Mouse (Mus musculus) forebrain, embryonic 12.5 days (tissue): Measurements from ENCODE around the gene Otulin. TPM values are rescaled to one million over a fixed set of nuclear protein-coding genes. Genes with fewer than 3 reads are reported as not detected.

Source experiments
- ATAC-seq: fragments of 200-750 bp; cut with Nextera tagmentation; 2 replicates; pipeline ENCODE4 v1.8.0; 2017; ENCODE audit warnings: moderate TSS enrichment; ENCODE audit not compliant: low FRiP score
- H3K27ac ChIP-seq: fragments of 300-500 bp; sonication (generic); 2 replicates; pipeline ENCODE4 v1.5.1; 2016; ENCODE audit warnings: mild to moderate bottlenecking
- H3K27me3 ChIP-seq: fragments of 300-500 bp; sonication (generic); 2 replicates; pipeline ENCODE4 v1.6.1; 2016; ENCODE audit warnings: mild to moderate bottlenecking
- H3K36me3 ChIP-seq: fragments of 300-500 bp; sonication (generic); replicated peaks from 2 replicates; pipeline ENCODE4 v1.6.1; 2016; ENCODE audit warnings: mild to moderate bottlenecking
- H3K4me1 ChIP-seq: fragments of 300-500 bp; sonication (generic); 2 replicates; pipeline ENCODE4 v1.6.1; 2016
- H3K4me2 ChIP-seq: fragments of 300-500 bp; sonication (generic); 2 replicates; pipeline ENCODE4 v1.6.1; 2016; ENCODE audit warnings: mild to moderate bottlenecking, moderate library complexity
- H3K4me3 ChIP-seq: fragments of 300-500 bp; sonication (generic); replicated peaks from 2 replicates; pipeline ENCODE4 v1.5.1; 2016; ENCODE audit warnings: mild to moderate bottlenecking
- H3K9ac ChIP-seq: fragments of 300-500 bp; sonication (generic); 2 replicates; pipeline ENCODE4 v1.6.1; 2016; ENCODE audit warnings: mild to moderate bottlenecking
- H3K9me3 ChIP-seq: fragments of 300-500 bp; sonication (generic); 2 replicates; pipeline ENCODE4 v1.6.1; 2016
- WGBS: fragments of 180-500 bp; shearing (Covaris S2); methylation state at CpG from one replicate; pipeline ENCODE4 v1.1.7; 2016; 5-methylcytosine and 5-hydroxymethylcytosine counted together
- polyA plus RNA-seq: library from polyadenylated mRNA; unstranded; fragments of >200 nt; fragmentation: Nextera tagmentation; extraction: Ambion mirVana; gene quantifications from 2 replicates; pipeline ENCODE4 v1.2.1, GENCODE M21; 2016

The Otulin gene
- 32.5 and 32.7 TPM in 2 replicates for polyA plus RNA-seq

GRCm38 (mm10) chr15:27630601-27631383, at the start of gene Otulin:
Gene Otulin (minus strand): TSS chr15:27630693.
- peak within 1 kb of the TSS; percentile 78 for H3K9ac ChIP-seq
- H3K9me3 ChIP-seq, result no peaks in the 10 kb centered on the region
- 6% methylated on average over 56 of the region's 56 CpGs for WGBS
- peak within 1 kb of the TSS; percentile 85 for H3K4me2 ChIP-seq
- H3K27ac ChIP-seq, result peak within 1 kb of the TSS; percentile 63; the same call in 1 of the 2 replicates
- H3K36me3 ChIP-seq, result peaks cover 7% of the 10 kb centered on the region
- H3K4me3 ChIP-seq, result peak within 1 kb of the TSS; percentile 73
- H3K27me3 ChIP-seq, result no peaks in the 10 kb centered on the region
- H3K4me1 ChIP-seq, result peaks cover 31% of the 10 kb centered on the region
- ATAC-seq, result peak; percentile 99

GRCm38 (mm10) chr15:27678511-27678910, 48.0 kb upstream of the Otulin start:
- Histone ChIP-seq H3K4me3 (no peak overlapping the region), H3K4me2 (no peak overlapping the region), H3K4me1 (peaks cover 20% of the 10 kb centered on the region), H3K36me3 (no peaks in the 10 kb centered on the region), H3K9ac (no peak overlapping the region), H3K27ac (no peak overlapping the region), H3K9me3 (no peaks in the 10 kb centered on the region), H3K27me3 (peaks cover 16% of the 10 kb centered on the region)
- no peak for ATAC-seq
- WGBS, result 82% methylated on average over 9 of the region's 9 CpGs

DNA sequence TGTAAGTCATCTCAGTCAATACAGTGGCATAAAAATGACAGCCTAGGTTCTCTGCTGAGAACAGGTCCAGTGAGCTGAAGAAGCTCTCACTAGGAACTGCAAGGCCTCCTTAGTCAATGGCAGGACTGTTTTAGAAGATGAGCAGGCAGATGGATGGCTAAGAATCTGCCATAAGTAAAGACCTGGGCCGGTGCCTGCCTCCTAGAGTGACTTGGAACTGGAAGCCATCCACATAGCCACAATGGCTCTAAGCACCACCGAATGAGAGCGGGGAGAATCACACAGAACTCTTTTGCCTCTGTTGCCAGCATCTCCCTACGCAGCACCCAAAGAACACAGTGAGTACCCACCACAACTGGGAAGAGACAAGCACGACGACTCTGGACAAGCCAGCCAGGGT, 47.3 kb upstream of the Otulin start:
- Histone ChIP-seq H3K9me3 (no peaks in the 10 kb centered on the region), H3K4me3 (no peak overlapping the region), H3K27ac (no peak overlapping the region), H3K27me3 (peaks cover 13% of the 10 kb centered on the region), H3K36me3 (no peaks in the 10 kb centered on the region), H3K4me2 (no peak overlapping the region), H3K4me1 (peaks cover 20% of the 10 kb centered on the region), H3K9ac (no peak overlapping the region)
- 89% methylated on average over 6 of the region's 6 CpGs for WGBS
- ATAC-seq, result no peak

DNA sequence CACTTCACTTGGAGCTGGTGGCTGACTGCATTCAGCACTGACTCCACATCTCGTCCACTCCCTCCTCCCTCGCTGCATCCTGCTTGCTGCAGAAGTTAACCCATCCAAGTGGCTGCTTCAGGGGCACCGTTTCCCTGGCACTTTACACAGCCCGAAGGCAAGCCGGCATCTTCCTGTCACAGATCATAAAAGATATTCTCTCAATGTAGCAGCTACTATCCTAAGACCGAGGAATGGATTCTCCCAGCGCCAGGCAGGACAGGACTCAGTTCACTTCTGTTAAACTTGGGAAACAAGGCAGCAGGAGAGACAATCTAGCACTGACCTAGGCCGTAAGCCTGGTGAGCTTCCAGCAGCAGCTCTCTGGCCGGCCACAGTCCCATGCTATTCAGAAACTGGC, 45.7 kb upstream of the Otulin start:
- no peak overlapping the region for H3K9ac ChIP-seq
- ATAC-seq, result no peak
- peaks cover 25% of the 10 kb centered on the region for H3K4me1 ChIP-seq
- H3K27me3 ChIP-seq, result peaks cover 13% of the 10 kb centered on the region
- H3K4me3 ChIP-seq, result no peak overlapping the region
- 0 out of 2 replicates have a peak overlapping the region, but pooled peaks have one; percentile 19 for H3K27ac ChIP-seq
- 50% methylated on average over 9 of the region's 9 CpGs for WGBS
- no peaks in the 10 kb centered on the region for H3K36me3 ChIP-seq
- no peaks in the 10 kb centered on the region for H3K9me3 ChIP-seq
- no peak overlapping the region for H3K4me2 ChIP-seq

GRCm38 (mm10) chr15:27675122-27675521, 44.6 kb upstream of the Otulin start:
- H3K4me1 ChIP-seq, result peaks cover 19% of the 10 kb centered on the region
- 93% methylated on average over 7 of the region's 7 CpGs for WGBS
- peaks cover 7% of the 10 kb centered on the region; the same call in 1 of the 2 replicates for H3K27me3 ChIP-seq
- H3K9ac ChIP-seq, result no peak overlapping the region
- H3K4me3 ChIP-seq, result no peak overlapping the region
- no peaks in the 10 kb centered on the region for H3K9me3 ChIP-seq
- no peak for ATAC-seq
- no peaks in the 10 kb centered on the region for H3K36me3 ChIP-seq
- H3K4me2 ChIP-seq, result no peak overlapping the region
- no peak overlapping the region for H3K27ac ChIP-seq

- H3K27me3 ChIP-seq, result peaks cover 7% of the 10 kb centered on the region; the same call in 1 of the 2 replicates
- no peak for ATAC-seq
- H3K9me3 ChIP-seq, result no peaks in the 10 kb centered on the region
- no peaks in the 10 kb centered on the region for H3K36me3 ChIP-seq
- H3K4me1 ChIP-seq, result peaks cover 19% of the 10 kb centered on the region
- H3K9ac ChIP-seq, result no peak overlapping the region
- no peak overlapping the region for H3K4me2 ChIP-seq
- no peak overlapping the region for H3K4me3 ChIP-seq
- WGBS, result 85% methylated on average over 6 of the region's 6 CpGs
- H3K27ac ChIP-seq, result no peak overlapping the region
These were observed 43.5 kb upstream of the Otulin start for GRCm38 (mm10) chr15:27674041-27674440.

- peaks cover 19% of the 10 kb centered on the region for H3K4me1 ChIP-seq
- H3K4me2 ChIP-seq, result no peak overlapping the region
- no peak overlapping the region for H3K9ac ChIP-seq
- no peak overlapping the region for H3K4me3 ChIP-seq
- no peak for ATAC-seq
- no peaks in the 10 kb centered on the region for H3K9me3 ChIP-seq
- 94% methylated on average over 6 of the region's 6 CpGs for WGBS
- no peaks in the 10 kb centered on the region for H3K36me3 ChIP-seq
- no peak overlapping the region for H3K27ac ChIP-seq
- H3K27me3 ChIP-seq, result peaks cover 3% of the 10 kb centered on the region; the same call in 1 of the 2 replicates
These were observed 42.7 kb upstream of the Otulin start for GRCm38 (mm10) chr15:27673151-27673550.

GRCm38 (mm10) chr15:27672259-27672658, 41.8 kb upstream of the Otulin start:
- no peak overlapping the region for H3K9ac ChIP-seq
- 41% methylated on average over 8 of the region's 8 CpGs for WGBS
- H3K27ac ChIP-seq, result no peak overlapping the region
- H3K4me2 ChIP-seq, result no peak overlapping the region
- H3K4me1 ChIP-seq, result peaks cover 19% of the 10 kb centered on the region
- ATAC-seq, result no peak
- H3K9me3 ChIP-seq, result no peaks in the 10 kb centered on the region
- H3K4me3 ChIP-seq, result no peak overlapping the region
- no peaks in the 10 kb centered on the region for H3K36me3 ChIP-seq
- peaks cover 3% of the 10 kb centered on the region; the same call in 1 of the 2 replicates for H3K27me3 ChIP-seq

DNA sequence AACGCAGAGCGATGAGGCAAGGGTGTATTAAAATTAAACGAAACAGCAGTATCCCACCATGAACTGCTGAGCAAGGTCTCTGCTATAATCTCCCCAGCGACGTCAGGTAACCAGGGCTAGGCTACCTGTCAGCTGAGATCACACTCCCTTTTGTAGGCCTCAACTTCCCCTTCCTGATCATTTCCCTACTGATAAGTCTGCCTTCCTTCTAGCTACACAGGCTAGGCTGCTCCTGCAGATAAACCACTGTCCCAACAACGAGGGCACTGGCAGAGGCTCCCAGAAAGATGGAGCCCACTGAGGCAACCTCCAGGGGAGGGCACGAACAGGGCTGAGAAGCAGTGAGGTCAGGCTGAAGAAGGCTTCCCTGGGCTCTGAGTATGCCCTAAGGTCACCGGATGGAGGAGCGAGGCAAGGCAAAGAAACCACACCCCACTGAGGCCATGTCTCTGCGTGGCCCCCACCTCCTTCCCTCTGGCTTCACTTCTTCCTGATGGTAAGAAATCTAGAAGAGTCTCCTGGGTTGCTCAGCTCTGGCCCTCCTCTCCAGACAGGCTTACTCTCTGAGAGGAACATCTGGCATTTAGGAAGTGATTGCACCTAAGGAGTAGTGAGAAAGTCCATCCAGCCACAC, 41.2 kb upstream of the Otulin start:
- ATAC-seq, result no peak
- H3K9ac ChIP-seq, result no peak overlapping the region
- peaks cover 17% of the 10 kb centered on the region for H3K4me1 ChIP-seq
- peaks cover 3% of the 10 kb centered on the region; the same call in 1 of the 2 replicates for H3K27me3 ChIP-seq
- H3K4me3 ChIP-seq, result no peak overlapping the region
- H3K9me3 ChIP-seq, result no peaks in the 10 kb centered on the region
- no peak overlapping the region for H3K27ac ChIP-seq
- 89% methylated on average over 10 of the region's 10 CpGs for WGBS
- no peaks in the 10 kb centered on the region for H3K36me3 ChIP-seq
- no peak overlapping the region for H3K4me2 ChIP-seq

GRCm38 (mm10) chr15:27670708-27671107, 40.2 kb upstream of the Otulin start:
- Histone ChIP-seq H3K36me3 (no peaks in the 10 kb centered on the region), H3K9ac (no peak overlapping the region), H3K4me1 (peaks cover 9% of the 10 kb centered on the region; the same call in 1 of the 2 replicates), H3K27me3 (peaks cover 3% of the 10 kb centered on the region; the same call in 1 of the 2 replicates), H3K9me3 (no peaks in the 10 kb centered on the region), H3K27ac (no peak overlapping the region), H3K4me2 (no peak overlapping the region), H3K4me3 (no peak overlapping the region)
- ATAC-seq, result no peak
- 87% methylated on average over 8 of the region's 8 CpGs for WGBS

GRCm38 (mm10) chr15:27669931-27670411, 39.5 kb upstream of the Otulin start:
- H3K27ac ChIP-seq, result no peak overlapping the region
- H3K36me3 ChIP-seq, result no peaks in the 10 kb centered on the region
- H3K9me3 ChIP-seq, result no peaks in the 10 kb centered on the region
- no peak overlapping the region for H3K9ac ChIP-seq
- 93% methylated on average over 12 of the region's 12 CpGs for WGBS
- no peak overlapping the region for H3K4me2 ChIP-seq
- no peak overlapping the region for H3K4me3 ChIP-seq
- H3K27me3 ChIP-seq, result peaks cover 3% of the 10 kb centered on the region; the same call in 1 of the 2 replicates
- ATAC-seq, result no peak
- H3K4me1 ChIP-seq, result peaks cover 15% of the 10 kb centered on the region

DNA sequence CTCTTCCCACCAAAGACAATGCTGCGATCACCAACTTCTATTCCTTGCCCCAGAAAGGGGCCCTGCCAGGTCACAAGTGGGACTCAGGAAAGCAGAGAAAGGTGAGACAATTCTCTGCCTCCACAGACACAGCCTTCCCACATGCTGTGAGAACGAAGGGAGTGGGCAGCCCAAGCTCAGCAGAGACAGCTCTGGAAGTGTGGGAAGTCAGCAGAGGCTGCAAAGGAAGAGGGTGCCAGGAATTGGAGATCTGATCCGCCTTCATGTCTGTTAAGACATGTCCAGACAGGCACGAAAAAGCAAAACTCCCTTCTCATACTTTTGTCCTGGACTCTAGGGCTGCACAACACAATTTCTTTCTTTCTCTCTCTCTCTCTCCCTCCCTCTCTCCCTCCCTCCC, 38.8 kb upstream of the Otulin start:
- Histone ChIP-seq H3K4me3 (no peak overlapping the region), H3K9ac (no peak overlapping the region), H3K27ac (no peak overlapping the region), H3K4me2 (no peak overlapping the region), H3K4me1 (peaks cover 15% of the 10 kb centered on the region), H3K9me3 (no peaks in the 10 kb centered on the region), H3K36me3 (no peaks in the 10 kb centered on the region), H3K27me3 (peaks cover 3% of the 10 kb centered on the region; the same call in 1 of the 2 replicates)
- no peak for ATAC-seq
- WGBS, result 77% methylated on average over 4 of the region's 4 CpGs
